Mouse (Mus musculus) stomach, postnatal 0 days (tissue): ENCODE data around the gene Tmem59l. TPM values are rescaled to one million over a fixed set of nuclear protein-coding genes. Genes with fewer than 3 reads are reported as not detected.

Experiments used
- ATAC-seq: fragments of 200-750 bp; cut with Nextera tagmentation; 2 replicates; pipeline ENCODE4 v1.8.0; 2017; ENCODE audit not compliant: low FRiP score, low TSS enrichment
- DNase-seq: peaks from one replicate; pipeline ENCODE4 v3.0.0-alpha.2; 2016; ENCODE audit warnings: low spot score
- H3K27ac ChIP-seq: fragments of 300-500 bp; sonication (generic); replicated peaks from 2 replicates; pipeline ENCODE4 v1.5.1; 2014; ENCODE audit warnings: mild to moderate bottlenecking, control low read depth
- H3K27me3 ChIP-seq: fragments of 300-500 bp; sonication (generic); 2 replicates; pipeline ENCODE4 v1.6.1; 2014; ENCODE audit warnings: low read length; ENCODE audit not compliant: control insufficient read depth, insufficient read depth
- H3K36me3 ChIP-seq: fragments of 300-500 bp; sonication (generic); 2 replicates; pipeline ENCODE4 v1.6.1; 2014; ENCODE audit warnings: low read length, mixed read lengths; ENCODE audit not compliant: control insufficient read depth, insufficient read depth
- H3K4me1 ChIP-seq: fragments of 300-500 bp; sonication (generic); replicated peaks from 2 replicates; pipeline ENCODE4 v1.6.1; 2014; ENCODE audit warnings: antibody characterized with exemption; ENCODE audit not compliant: control insufficient read depth, insufficient read depth
- H3K4me2 ChIP-seq: fragments of 300-500 bp; sonication (generic); replicated peaks from 2 replicates; pipeline ENCODE4 v1.6.1; 2014; ENCODE audit warnings: low read depth, mild to moderate bottlenecking, control low read depth, moderate library complexity
- H3K4me3 ChIP-seq: fragments of 300-500 bp; sonication (generic); 2 replicates; pipeline ENCODE4 v1.5.1; 2014; ENCODE audit warnings: low read depth, low read length, control low read depth
- H3K9ac ChIP-seq: fragments of 300-500 bp; sonication (generic); 2 replicates; pipeline ENCODE4 v1.6.1; 2014; ENCODE audit warnings: mild to moderate bottlenecking, low read length, control low read depth, mixed read lengths
- H3K9me3 ChIP-seq: fragments of 300-500 bp; sonication (generic); 2 replicates; pipeline ENCODE4 v1.6.1; 2016; ENCODE audit warnings: low read length; ENCODE audit not compliant: control insufficient read depth
- CTCF ChIP-seq: IDR thresholded peaks from 2 replicates; pipeline ENCODE4 v1.5.1; 2016; ENCODE audit warnings: antibody characterized with exemption, low read depth, mild to moderate bottlenecking, moderate library complexity
- EP300 ChIP-seq: optimal IDR thresholded peaks from 2 replicates; pipeline ENCODE3; 2016; ENCODE audit warnings: antibody characterized with exemption
- WGBS: fragments of 180-500 bp; shearing (Covaris S2); extraction: QIAGEN DNeasy Blood & Tissue Kit; methylation state at CpG from one replicate; pipeline ENCODE4 v1.1.7; 2014; 5-methylcytosine and 5-hydroxymethylcytosine counted together
- polyA plus RNA-seq: library from polyadenylated mRNA; unstranded; fragments of >200 nt; fragmentation: Nextera tagmentation; extraction: Ambion mirVana; gene quantifications from 2 replicates; pipeline ENCODE4 v1.2.1, GENCODE M21; 2015

Gene Tmem59l
- polyA plus RNA-seq, 1 experiment from 2014 or later = 2.4 TPM

GRCm38 (mm10) chr8:70462516-70462813 lies 24.7 kb downstream of the Tmem59l start:
- Histone ChIP-seq H3K9me3 (no peaks in the 10 kb centered on the region), H3K4me1 (no peaks in the 10 kb centered on the region), H3K36me3 (no peaks in the 10 kb centered on the region), H3K4me2 (no peak overlapping the region), H3K9ac (no peak overlapping the region), H3K27me3 (no peaks in the 10 kb centered on the region), H3K4me3 (no peak overlapping the region), H3K27ac (no peak overlapping the region)
- WGBS = 90% methylated on average over 8 of the region's 8 CpGs
- no peak for TF ChIP-seq CTCF
- TF ChIP-seq EP300 = no peak
- DNase-seq (no peak), ATAC-seq (no peak)

- no peak overlapping the region for H3K4me2 ChIP-seq
- DNase-seq = no peak
- H3K27me3 ChIP-seq = no peaks in the 10 kb centered on the region
- no peak overlapping the region for H3K4me3 ChIP-seq
- H3K4me1 ChIP-seq = no peaks in the 10 kb centered on the region
- peak; percentile 19; the same call in 1 of the 2 replicates for ATAC-seq
- no peak overlapping the region for H3K27ac ChIP-seq
- TF ChIP-seq EP300 (no peak), CTCF (no peak)
- WGBS = 81% methylated on average over 16 of the region's 16 CpGs
- H3K9ac ChIP-seq = no peak overlapping the region
- no peaks in the 10 kb centered on the region for H3K9me3 ChIP-seq
- no peaks in the 10 kb centered on the region for H3K36me3 ChIP-seq
Observed at GRCm38 (mm10) chr8:70461765-70462515, 25.2 kb downstream of the Tmem59l start.

- ATAC-seq = no peak
- Histone ChIP-seq H3K9me3 (no peaks in the 10 kb centered on the region), H3K9ac (no peak overlapping the region), H3K4me1 (no peaks in the 10 kb centered on the region), H3K4me3 (no peak overlapping the region), H3K4me2 (no peak overlapping the region), H3K27ac (no peak overlapping the region), H3K36me3 (no peaks in the 10 kb centered on the region), H3K27me3 (no peaks in the 10 kb centered on the region)
- TF ChIP-seq CTCF = no peak
- no peak for TF ChIP-seq EP300
- DNase-seq = no peak
- WGBS = 72% methylated on average over 9 of the region's 9 CpGs
Observed at GRCm38 (mm10) chr8:70460606-70461005, 26.6 kb downstream of the Tmem59l start.

GRCm38 (mm10) chr8:70460199-70460598 lies 27.0 kb downstream of the Tmem59l start:
- DNase-seq = no peak
- Histone ChIP-seq H3K27me3 (no peaks in the 10 kb centered on the region), H3K27ac (no peak overlapping the region), H3K9me3 (no peaks in the 10 kb centered on the region), H3K4me2 (no peak overlapping the region), H3K36me3 (no peaks in the 10 kb centered on the region), H3K9ac (no peak overlapping the region), H3K4me3 (no peak overlapping the region), H3K4me1 (no peaks in the 10 kb centered on the region)
- TF ChIP-seq CTCF = no peak
- no peak for TF ChIP-seq EP300
- ATAC-seq = no peak
- 89% methylated on average over 5 of the region's 5 CpGs for WGBS

GRCm38 (mm10) chr8:70459636-70460035 lies 27.5 kb downstream of the Tmem59l start:
- no peak for ATAC-seq
- 100% methylated on average over 2 of the region's 2 CpGs for WGBS
- H3K9me3 ChIP-seq = no peaks in the 10 kb centered on the region
- no peaks in the 10 kb centered on the region for H3K27me3 ChIP-seq
- no peak overlapping the region for H3K27ac ChIP-seq
- TF ChIP-seq CTCF = peak; percentile 35
- no peak for TF ChIP-seq EP300
- DNase-seq = no peak
- no peak overlapping the region for H3K4me3 ChIP-seq
- no peak overlapping the region for H3K9ac ChIP-seq
- H3K4me1 ChIP-seq = no peaks in the 10 kb centered on the region
- H3K4me2 ChIP-seq = no peak overlapping the region
- no peaks in the 10 kb centered on the region for H3K36me3 ChIP-seq

- Histone ChIP-seq H3K27me3 (no peaks in the 10 kb centered on the region), H3K4me1 (no peaks in the 10 kb centered on the region; the same call in 1 of the 2 replicates), H3K36me3 (no peaks in the 10 kb centered on the region), H3K27ac (no peak overlapping the region), H3K4me2 (no peak overlapping the region), H3K4me3 (no peak overlapping the region), H3K9ac (no peak overlapping the region), H3K9me3 (no peaks in the 10 kb centered on the region)
- ATAC-seq (no peak), DNase-seq (no peak)
- TF ChIP-seq CTCF (no peak), EP300 (no peak)
- WGBS = 70% methylated on average over 3 of the region's 3 CpGs
Observed at GRCm38 (mm10) chr8:70458462-70458861, 28.7 kb downstream of the Tmem59l start.
